Mouse (Mus musculus): ENCODE results near the gene Thap12. TPM values are rescaled to one million over a fixed set of nuclear protein-coding genes. Genes with fewer than 3 reads are reported as not detected.
A peak's percentile ranks its signal among the peaks of the same experiment; 100 is the strongest.

The Thap12 gene
- polyA plus RNA-seq, 1 experiment from 2014 or later, result 49.2 TPM

DNA sequence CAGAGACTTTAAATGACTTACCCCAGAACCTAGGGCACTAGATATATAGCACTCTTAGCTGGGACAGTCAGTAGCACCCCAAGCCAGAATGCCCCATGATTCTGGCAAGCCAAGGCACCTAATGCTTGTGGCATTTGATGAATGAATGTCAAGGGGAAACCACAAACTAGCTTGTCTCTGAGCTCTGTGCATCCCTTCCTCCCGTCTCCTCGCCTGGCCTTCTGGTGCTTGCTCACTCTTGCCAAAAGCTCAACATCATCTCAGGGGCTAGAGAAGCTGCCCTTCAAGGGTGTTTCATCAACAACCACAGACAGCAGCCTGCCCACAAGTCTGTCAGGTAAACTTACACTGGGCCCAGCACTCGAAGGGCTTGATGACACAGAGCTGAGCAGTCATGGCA lies 25.6 kb downstream of the Thap12 start:
- Histone ChIP-seq H3K36me3 (no peaks in the 10 kb centered on the region), H3K9ac (no peak overlapping the region), H3K4me1 (replicated peaks) (peaks cover 5% of the 10 kb centered on the region; the same call in 1 of the 2 replicates), H3K9me3 (replicated peaks) (no peaks in the 10 kb centered on the region), H3K4me2 (no peak overlapping the region), H3K4me3 (no peak overlapping the region), H3K27me3 (replicated peaks) (peaks cover 29% of the 10 kb centered on the region), H3K27ac (ENCODE audit: poor library complexity, severe bottlenecking) (no peak overlapping the region)
- no peak for ATAC-seq (ENCODE audit: insufficient number of reproducible peaks, low FRiP score)
- WGBS, result 80% methylated on average over 3 of the region's 3 CpGs

DNA sequence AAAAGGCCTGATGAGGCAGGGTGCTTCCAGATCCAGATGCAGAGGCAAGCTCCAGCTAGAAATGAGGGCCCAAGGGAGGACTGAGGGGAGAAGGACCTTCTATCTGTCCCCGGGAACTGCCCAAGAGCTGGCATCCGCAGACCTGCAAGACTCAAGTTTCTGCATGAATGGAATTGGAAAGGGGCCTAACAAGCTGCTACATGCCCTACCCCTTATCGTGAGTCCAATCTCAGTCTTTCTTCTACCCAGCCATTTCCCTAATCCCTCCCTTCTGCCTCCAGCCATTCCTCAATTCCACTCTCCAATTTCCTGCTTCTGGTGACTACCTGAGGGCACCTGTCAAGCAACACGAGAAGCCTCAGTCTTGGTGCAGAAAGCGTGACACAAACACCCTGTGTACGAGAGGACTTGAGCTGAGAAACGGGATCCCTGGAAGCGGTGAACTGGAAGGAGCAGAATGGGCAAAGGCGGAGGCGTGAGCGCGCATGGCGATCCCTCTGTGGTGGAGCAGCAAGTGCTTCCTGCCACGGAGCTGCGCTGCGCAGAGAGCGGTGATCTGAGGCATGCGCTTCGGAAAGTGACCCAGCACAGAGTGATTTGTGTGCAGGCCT lies 26.9 kb downstream of the Thap12 start:
- no peaks in the 10 kb centered on the region for H3K36me3 ChIP-seq
- whole genome bisulfite sequencing, result 23% methylated on average over 19 of the region's 19 CpGs
- H3K9ac ChIP-seq, result no peak overlapping the region; the same call in 1 of the 2 replicates
- no peak for ATAC-seq (ENCODE audit: insufficient number of reproducible peaks, low FRiP score)
- H3K27me3 ChIP-seq (replicated peaks), result peaks cover 29% of the 10 kb centered on the region
- H3K4me3 ChIP-seq, result peak overlapping the region; percentile 27
- no peak overlapping the region for H3K27ac ChIP-seq (ENCODE audit: poor library complexity, severe bottlenecking)
- peaks cover 9% of the 10 kb centered on the region for H3K4me1 ChIP-seq (replicated peaks)
- peak overlapping the region; percentile 62 for H3K4me2 ChIP-seq
- no peaks in the 10 kb centered on the region for H3K9me3 ChIP-seq (replicated peaks)

DNA sequence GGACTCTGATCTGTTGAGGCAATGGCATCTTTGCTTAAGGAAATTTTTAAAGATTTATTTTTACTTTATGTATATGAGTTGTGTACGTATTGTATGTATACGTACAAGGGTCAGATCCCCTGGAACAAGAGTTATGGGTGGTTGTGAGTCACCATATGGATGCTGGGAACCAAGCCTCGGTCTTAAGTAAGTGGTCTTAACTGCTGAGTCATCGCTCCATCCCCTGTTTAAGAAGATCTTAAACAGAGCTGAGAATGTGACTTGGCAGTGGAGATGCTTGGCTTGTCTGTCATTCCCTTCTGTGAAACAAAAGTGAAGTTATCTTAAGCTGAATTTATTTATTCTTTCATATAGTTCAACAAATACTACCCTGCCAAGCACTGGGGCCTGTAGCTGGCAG lies 31.1 kb downstream of the Thap12 start:
- no peak overlapping the region for H3K4me2 ChIP-seq
- WGBS, result 82% methylated on average over 4 of the region's 4 CpGs
- H3K9me3 ChIP-seq (replicated peaks), result no peaks in the 10 kb centered on the region
- H3K27ac ChIP-seq (ENCODE audit: poor library complexity, severe bottlenecking), result no peak overlapping the region
- H3K27me3 ChIP-seq (replicated peaks), result peaks cover 19% of the 10 kb centered on the region
- ATAC-seq (ENCODE audit: insufficient number of reproducible peaks, low FRiP score), result no peak
- peaks cover 17% of the 10 kb centered on the region for H3K4me1 ChIP-seq (replicated peaks)
- no peaks in the 10 kb centered on the region for H3K36me3 ChIP-seq
- no peak overlapping the region for H3K9ac ChIP-seq
- H3K4me3 ChIP-seq, result no peak overlapping the region

DNA sequence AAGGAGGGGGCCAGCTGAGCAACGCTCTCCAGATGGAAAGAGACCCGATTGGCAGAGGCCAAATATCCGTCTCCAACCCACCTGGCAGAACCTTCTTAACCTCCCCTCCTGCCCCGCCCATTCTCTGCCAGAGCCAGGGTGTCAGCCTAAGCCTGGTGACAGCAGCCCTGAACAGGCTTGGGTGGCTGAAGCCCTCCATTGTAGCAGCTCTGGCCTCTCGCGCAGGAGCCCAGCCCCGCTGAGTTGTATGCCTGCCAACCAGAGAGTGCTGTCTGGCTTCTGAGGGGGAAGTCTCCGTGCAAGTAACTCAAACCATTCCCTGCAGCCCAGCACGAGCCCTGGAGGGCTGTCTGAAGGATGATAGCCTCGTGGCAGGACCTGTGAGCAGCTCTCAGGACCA lies 32.0 kb downstream of the Thap12 start:
- peaks cover 16% of the 10 kb centered on the region for H3K4me1 ChIP-seq (replicated peaks)
- H3K4me2 ChIP-seq, result peak overlapping the region; percentile 2; the same call in 1 of the 2 replicates
- ATAC-seq (ENCODE audit: insufficient number of reproducible peaks, low FRiP score), result peak; percentile 73
- H3K9ac ChIP-seq, result no peak overlapping the region
- peaks cover 10% of the 10 kb centered on the region for H3K27me3 ChIP-seq (replicated peaks)
- no peak overlapping the region for H3K27ac ChIP-seq (ENCODE audit: poor library complexity, severe bottlenecking)
- H3K9me3 ChIP-seq (replicated peaks), result no peaks in the 10 kb centered on the region
- 19% methylated on average over 10 of the region's 10 CpGs for WGBS
- H3K4me3 ChIP-seq, result no peak overlapping the region
- H3K36me3 ChIP-seq, result no peaks in the 10 kb centered on the region

DNA sequence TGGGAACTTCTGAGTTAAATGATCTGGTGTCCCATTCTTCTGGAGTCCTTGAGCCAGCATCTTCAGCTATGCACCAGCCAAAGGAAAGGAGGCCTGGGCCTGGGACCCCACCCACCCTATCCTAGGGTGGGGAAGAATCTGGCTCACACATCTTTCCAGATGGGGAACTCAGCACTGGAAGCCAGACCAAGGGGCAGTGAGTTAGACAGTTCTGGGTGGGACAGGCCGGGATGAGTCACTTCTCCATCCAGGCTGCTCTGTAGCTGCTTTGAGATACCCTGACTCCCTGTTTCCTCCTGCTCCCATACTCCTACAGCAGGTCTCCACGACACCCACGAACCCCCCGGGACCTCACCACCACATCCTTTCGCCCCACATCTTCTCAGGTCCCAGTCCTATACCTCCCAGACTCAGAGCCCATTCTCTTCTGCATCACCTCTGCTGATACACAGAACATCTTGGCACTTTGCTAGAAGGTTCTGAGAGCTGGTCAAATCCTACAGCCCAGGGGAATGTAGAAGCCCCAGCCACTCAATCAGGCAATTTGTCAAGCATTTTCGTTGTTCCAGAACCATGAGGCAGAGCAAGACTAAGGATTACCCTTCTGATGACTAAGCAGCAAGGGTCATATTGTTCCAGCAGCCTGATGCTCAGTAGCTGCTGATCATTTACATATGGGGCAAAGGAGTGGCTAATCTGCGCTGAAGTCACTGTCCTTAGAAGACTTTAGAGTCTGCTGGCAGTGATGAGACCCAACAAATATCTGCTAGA lies 34.1 kb downstream of the Thap12 start:
- no peaks in the 10 kb centered on the region for H3K9me3 ChIP-seq (replicated peaks)
- ATAC-seq (ENCODE audit: insufficient number of reproducible peaks, low FRiP score), result no peak
- H3K27ac ChIP-seq (ENCODE audit: poor library complexity, severe bottlenecking), result no peak overlapping the region
- H3K27me3 ChIP-seq (replicated peaks), result peaks cover 8% of the 10 kb centered on the region
- no peak overlapping the region for H3K9ac ChIP-seq
- no peaks in the 10 kb centered on the region for H3K36me3 ChIP-seq
- H3K4me1 ChIP-seq (replicated peaks), result peaks cover 12% of the 10 kb centered on the region
- WGBS, result 75% methylated on average over 7 of the region's 7 CpGs
- H3K4me3 ChIP-seq, result no peak overlapping the region
- no peak overlapping the region for H3K4me2 ChIP-seq

DNA sequence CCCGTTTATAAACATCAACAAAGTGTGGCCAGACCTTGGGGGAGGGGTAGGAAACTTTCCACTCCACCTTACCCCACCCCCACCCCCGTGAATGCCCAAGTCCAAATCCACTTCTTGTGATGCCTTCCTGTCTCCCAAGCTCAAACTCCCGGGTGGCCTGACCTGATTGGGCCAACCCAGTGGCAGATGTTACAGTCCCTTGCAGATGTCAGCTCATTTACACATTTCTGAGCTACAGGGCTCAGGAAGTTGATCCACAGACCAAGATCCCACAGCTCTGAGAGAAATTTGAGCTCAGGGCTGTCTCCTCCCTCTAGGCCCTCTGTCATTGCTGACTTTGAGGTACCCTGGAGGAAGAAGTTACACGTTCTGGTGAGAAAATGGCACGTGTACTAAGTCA lies 37.5 kb downstream of the Thap12 start:
- WGBS, result 12% methylated on average over 5 of the region's 5 CpGs
- H3K4me1 ChIP-seq (replicated peaks), result peaks cover 2% of the 10 kb centered on the region
- H3K9me3 ChIP-seq (replicated peaks), result no peaks in the 10 kb centered on the region
- H3K4me2 ChIP-seq, result no peak overlapping the region
- H3K4me3 ChIP-seq, result no peak overlapping the region
- ATAC-seq (ENCODE audit: insufficient number of reproducible peaks, low FRiP score), result no peak
- no peak overlapping the region for H3K27ac ChIP-seq (ENCODE audit: poor library complexity, severe bottlenecking)
- no peak overlapping the region for H3K9ac ChIP-seq
- peaks cover 16% of the 10 kb centered on the region for H3K27me3 ChIP-seq (replicated peaks)
- H3K36me3 ChIP-seq, result no peaks in the 10 kb centered on the region

DNA sequence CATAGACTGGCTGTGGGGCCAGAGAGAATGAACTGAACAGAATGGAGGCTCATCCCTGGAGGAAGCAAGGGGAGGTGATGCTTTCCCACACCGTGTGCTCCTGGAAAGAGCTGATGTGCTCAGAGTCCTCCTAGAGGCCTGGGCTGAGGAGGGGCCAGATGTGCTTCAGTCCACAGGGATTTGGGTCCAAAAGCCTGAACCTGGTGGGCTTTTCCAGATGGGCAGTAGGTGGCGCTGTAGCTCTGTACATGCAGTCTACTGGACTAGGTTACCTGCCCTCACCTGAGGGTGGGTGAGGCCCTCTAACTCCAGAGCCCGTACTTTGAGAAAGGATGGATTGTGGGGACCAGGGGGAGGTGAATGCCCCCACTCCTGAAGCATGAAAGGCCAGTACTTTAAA lies 40.4 kb downstream of the Thap12 start:
- Histone ChIP-seq H3K4me1 (replicated peaks) (no peaks in the 10 kb centered on the region), H3K4me3 (no peak overlapping the region), H3K27ac (ENCODE audit: poor library complexity, severe bottlenecking) (no peak overlapping the region), H3K9ac (no peak overlapping the region), H3K27me3 (replicated peaks) (peaks cover 10% of the 10 kb centered on the region), H3K4me2 (no peak overlapping the region), H3K9me3 (replicated peaks) (no peaks in the 10 kb centered on the region), H3K36me3 (no peaks in the 10 kb centered on the region)
- 0 out of 2 replicates have a peak, but pooled peaks have one; percentile 33 for ATAC-seq (ENCODE audit: insufficient number of reproducible peaks, low FRiP score)
- 5% methylated on average over 3 of the region's 3 CpGs for WGBS

DNA sequence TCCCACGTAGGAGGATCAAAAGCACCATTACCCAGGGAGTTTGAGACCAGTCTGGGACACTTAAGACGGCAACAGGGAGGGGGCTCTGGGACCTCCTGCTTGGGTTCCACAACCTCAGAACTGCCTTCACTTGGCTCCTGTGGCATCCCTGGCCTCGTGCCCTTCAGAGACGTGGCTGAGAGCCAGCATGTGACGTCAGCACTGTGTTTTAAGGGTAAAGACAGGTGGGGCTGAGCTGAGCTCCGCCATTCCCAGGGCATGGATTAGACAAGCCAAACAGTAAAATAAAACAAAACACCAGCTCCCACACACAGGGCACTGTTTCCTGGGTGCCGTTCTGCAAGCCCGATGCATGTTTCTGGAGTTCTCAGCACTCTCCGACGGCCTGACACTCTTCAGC lies 47.5 kb downstream of the Thap12 start:
- peaks cover 29% of the 10 kb centered on the region for H3K4me1 ChIP-seq (replicated peaks)
- no peak overlapping the region for H3K4me2 ChIP-seq
- no peaks in the 10 kb centered on the region for H3K36me3 ChIP-seq
- H3K27me3 ChIP-seq (replicated peaks), result 0 out of 2 replicates have a peak, but pooled peaks cover 3% of the 10 kb centered on the region
- H3K9ac ChIP-seq, result no peak overlapping the region
- no peak overlapping the region for H3K4me3 ChIP-seq
- H3K9me3 ChIP-seq (replicated peaks), result no peaks in the 10 kb centered on the region
- 56% methylated on average over 10 of the region's 10 CpGs for WGBS
- no peak for ATAC-seq (ENCODE audit: insufficient number of reproducible peaks, low FRiP score)
- H3K27ac ChIP-seq (ENCODE audit: poor library complexity, severe bottlenecking), result no peak overlapping the region

DNA sequence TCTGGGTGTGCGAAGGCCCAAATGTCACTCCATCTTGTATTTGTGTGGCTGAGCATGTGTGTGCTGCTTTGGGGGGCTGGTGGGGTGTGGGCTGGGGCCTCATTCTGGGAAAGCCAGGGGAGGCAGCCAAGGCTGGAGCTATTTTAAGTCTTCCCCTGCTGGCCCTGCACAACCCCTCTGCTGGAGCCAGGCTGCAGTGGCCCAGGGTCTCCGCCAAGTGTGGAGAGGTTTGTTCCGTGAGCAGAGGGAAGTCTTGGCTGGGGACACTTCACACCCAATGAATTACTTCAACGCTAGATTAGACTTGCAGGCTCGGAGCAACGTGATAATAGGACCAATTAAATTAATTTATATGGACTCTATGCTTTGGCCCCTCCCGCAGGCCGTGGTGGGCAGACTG lies 49.8 kb downstream of the Thap12 start:
- Histone ChIP-seq H3K4me2 (no peak overlapping the region), H3K27me3 (replicated peaks) (0 out of 2 replicates have a peak, but pooled peaks cover 3% of the 10 kb centered on the region), H3K27ac (ENCODE audit: poor library complexity, severe bottlenecking) (no peak overlapping the region), H3K4me3 (no peak overlapping the region), H3K9ac (no peak overlapping the region), H3K4me1 (replicated peaks) (peaks cover 29% of the 10 kb centered on the region), H3K36me3 (no peaks in the 10 kb centered on the region), H3K9me3 (replicated peaks) (no peaks in the 10 kb centered on the region)
- 57% methylated on average over 8 of the region's 8 CpGs for WGBS
- no peak for ATAC-seq (ENCODE audit: insufficient number of reproducible peaks, low FRiP score)

DNA sequence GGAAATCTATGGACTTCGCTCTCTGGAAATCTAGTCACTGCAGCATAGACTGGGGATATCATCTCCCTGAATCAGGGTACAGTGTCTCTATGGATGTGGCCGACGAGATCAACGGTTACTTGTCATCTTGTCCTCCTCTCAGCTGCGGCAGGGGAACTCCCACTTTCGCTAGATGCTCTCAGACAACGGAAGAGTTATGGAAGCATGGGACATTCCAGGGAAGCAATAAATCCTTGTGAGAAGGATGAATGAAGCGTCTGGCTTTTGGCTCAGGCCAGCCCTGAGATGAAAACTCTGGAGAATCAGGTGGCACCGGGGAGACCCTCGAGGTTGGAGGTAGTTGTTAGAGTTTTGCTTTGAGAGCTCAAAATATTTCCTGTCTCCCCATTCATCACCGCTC lies 53.1 kb downstream of the Thap12 start:
- no peak overlapping the region for H3K9ac ChIP-seq
- 78% methylated on average over 11 of the region's 11 CpGs for WGBS
- no peak overlapping the region for H3K4me3 ChIP-seq
- H3K36me3 ChIP-seq, result no peaks in the 10 kb centered on the region
- H3K4me2 ChIP-seq, result no peak overlapping the region
- H3K4me1 ChIP-seq (replicated peaks), result peaks cover 22% of the 10 kb centered on the region
- H3K27me3 ChIP-seq (replicated peaks), result peaks cover 3% of the 10 kb centered on the region; the same call in 1 of the 2 replicates
- ATAC-seq (ENCODE audit: insufficient number of reproducible peaks, low FRiP score), result no peak
- no peak overlapping the region for H3K27ac ChIP-seq (ENCODE audit: poor library complexity, severe bottlenecking)
- no peaks in the 10 kb centered on the region for H3K9me3 ChIP-seq (replicated peaks)

DNA sequence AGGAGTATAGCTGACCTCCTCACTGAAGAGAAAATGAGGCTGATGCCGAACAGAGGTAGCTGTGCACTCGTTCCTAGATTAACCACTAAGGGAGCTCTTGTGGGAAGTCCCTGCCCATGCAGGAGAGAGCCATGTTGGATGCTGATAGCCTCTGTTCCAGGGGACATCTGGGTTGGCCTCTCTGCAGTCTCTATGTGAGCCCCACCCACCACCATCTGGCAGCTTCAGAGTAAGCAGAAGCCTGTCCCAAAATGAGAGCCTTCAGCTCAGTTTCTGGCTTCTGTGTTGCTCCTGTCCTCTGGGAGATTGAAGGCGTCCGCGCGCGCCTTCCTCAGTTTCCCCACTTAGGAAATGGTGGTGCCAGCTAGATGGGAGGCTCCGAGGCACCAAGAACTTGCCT lies 53.7 kb downstream of the Thap12 start:
- 75% methylated on average over 8 of the region's 8 CpGs for WGBS
- ATAC-seq (ENCODE audit: insufficient number of reproducible peaks, low FRiP score), result no peak

More for the DNA sequence above, 53.7 kb downstream of the Thap12 start:
- Histone ChIP-seq H3K27ac (ENCODE audit: poor library complexity, severe bottlenecking) (no peak overlapping the region), H3K9ac (no peak overlapping the region), H3K4me1 (replicated peaks) (peaks cover 22% of the 10 kb centered on the region), H3K9me3 (replicated peaks) (no peaks in the 10 kb centered on the region), H3K36me3 (no peaks in the 10 kb centered on the region), H3K27me3 (replicated peaks) (no peaks in the 10 kb centered on the region; the same call in 1 of the 2 replicates), H3K4me2 (no peak overlapping the region), H3K4me3 (no peak overlapping the region)

Data from heart, embryonic 12.5 days (tissue).